Mouse (Mus musculus) testis, adult 2 months (tissue): Measurements from ENCODE around the gene Ifna11. TPM values are rescaled to one million over a fixed set of nuclear protein-coding genes. Genes with fewer than 3 reads are reported as not detected.
A peak's percentile ranks its signal among the peaks of the same experiment; 100 is the strongest.

Source experiments
- H3K27ac ChIP-seq: fragments of 200-500 bp; 2 replicates; pipeline ENCODE4 v1.5.1; 2012; ENCODE audit warnings: low read depth, low read length; ENCODE audit not compliant: control insufficient read depth, insufficient read depth
- H3K27me3 ChIP-seq: fragments of 200-500 bp; 2 replicates; pipeline ENCODE4 v1.6.1; 2012; ENCODE audit warnings: mild to moderate bottlenecking, low read length, moderate library complexity; ENCODE audit not compliant: control insufficient read depth, insufficient read depth
- H3K36me3 ChIP-seq: fragments of 200-500 bp; 2 replicates; pipeline ENCODE4 v1.6.1; 2012; ENCODE audit warnings: mild to moderate bottlenecking, low read length; ENCODE audit not compliant: control insufficient read depth, insufficient read depth
- H3K4me1 ChIP-seq: fragments of 200-500 bp; 2 replicates; pipeline ENCODE4 v1.6.1; 2012; ENCODE audit warnings: low read length; ENCODE audit not compliant: control insufficient read depth, insufficient read depth
- H3K4me3 ChIP-seq: fragments of 200-500 bp; 2 replicates; pipeline ENCODE4 v1.5.1; 2012; ENCODE audit warnings: low read depth, mild to moderate bottlenecking, low read length, moderate library complexity, mixed read lengths; ENCODE audit not compliant: control insufficient read depth
- CTCF ChIP-seq: fragments of 200-500 bp; IDR thresholded peaks from 2 replicates; pipeline ENCODE4 v1.5.1; 2012; ENCODE audit warnings: low read depth, mild to moderate bottlenecking, inconsistent platforms, low read length, moderate library complexity; ENCODE audit not compliant: control insufficient read depth, insufficient read depth, insufficient replicate concordance
- POLR2A ChIP-seq: fragments of 200-500 bp; IDR thresholded peaks from 2 replicates; pipeline ENCODE4 v1.6.1; 2012; ENCODE audit warnings: low read depth, mild to moderate bottlenecking, inconsistent platforms, low read length, moderate library complexity; ENCODE audit not compliant: control insufficient read depth
- polyA plus RNA-seq: library from polyadenylated mRNA; depleted of rRNA; stranded (reverse); fragments of >200 nt; gene quantifications from 2 replicates; pipeline ENCODE4 v1.2.3, GENCODE M21; 2012; rRNA removed

The Ifna11 gene
- polyA plus RNA-seq, 1 experiment = not detected

DNA sequence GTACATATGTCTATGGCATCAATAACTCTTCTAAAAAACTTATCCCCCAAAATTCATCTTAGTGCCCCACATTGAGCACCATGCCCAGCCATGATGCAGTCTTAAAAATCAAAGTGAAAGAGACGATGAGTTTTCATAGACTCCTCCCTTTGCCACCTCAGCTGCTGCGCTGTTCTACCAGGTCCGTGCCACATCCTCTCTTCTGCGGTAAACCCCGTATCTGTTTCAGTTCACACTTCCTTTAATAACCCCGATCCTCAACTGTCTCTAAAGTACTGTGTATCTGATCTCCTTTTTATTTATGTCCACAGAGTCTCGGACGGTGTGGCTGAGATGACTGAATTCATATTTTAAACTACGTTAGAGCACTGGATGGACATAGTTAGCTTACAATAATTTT, 44.8 kb downstream of the Ifna11 start:
- Histone ChIP-seq H3K36me3 (no peaks in the 10 kb centered on the region), H3K27ac (no peak overlapping the region), H3K4me3 (peak overlapping the region; percentile 46), H3K27me3 (no peaks in the 10 kb centered on the region), H3K4me1 (peaks cover 6% of the 10 kb centered on the region)
- TF ChIP-seq CTCF (no peak), POLR2A (no peak)

DNA sequence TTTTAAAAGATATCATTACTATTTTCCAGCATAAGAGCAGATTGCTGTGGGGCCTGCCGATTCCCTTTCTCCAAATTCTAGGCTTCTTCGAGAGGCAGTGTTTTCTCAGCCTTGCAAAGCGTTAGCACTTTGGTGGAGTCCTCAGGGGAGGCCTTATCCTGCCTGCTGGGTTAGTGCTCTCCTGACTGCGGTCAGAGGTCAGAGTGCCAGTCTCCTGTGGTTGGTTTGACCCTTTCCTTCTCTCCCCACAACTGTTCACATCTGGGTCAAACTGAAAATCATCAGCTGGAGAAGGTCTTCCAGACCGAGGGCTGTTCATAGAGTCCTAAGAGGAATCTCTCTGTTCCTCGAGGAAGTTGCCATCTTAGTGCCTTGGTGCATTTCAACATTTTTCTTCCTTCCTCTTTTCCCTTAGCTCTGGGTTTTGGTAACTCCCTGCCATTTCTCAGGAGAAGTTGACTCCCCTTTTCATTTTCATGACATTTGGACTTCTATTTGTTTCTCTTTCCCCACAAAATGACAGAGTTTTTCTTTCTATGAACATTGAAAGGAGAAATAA, 45.3 kb downstream of the Ifna11 start:
- no peaks in the 10 kb centered on the region for H3K36me3 ChIP-seq
- peaks cover 6% of the 10 kb centered on the region for H3K4me1 ChIP-seq
- no peaks in the 10 kb centered on the region for H3K27me3 ChIP-seq
- H3K4me3 ChIP-seq = peak overlapping the region; percentile 5; the same call in 1 of the 2 replicates
- TF ChIP-seq POLR2A (no peak), CTCF (no peak)
- H3K27ac ChIP-seq = no peak overlapping the region

DNA sequence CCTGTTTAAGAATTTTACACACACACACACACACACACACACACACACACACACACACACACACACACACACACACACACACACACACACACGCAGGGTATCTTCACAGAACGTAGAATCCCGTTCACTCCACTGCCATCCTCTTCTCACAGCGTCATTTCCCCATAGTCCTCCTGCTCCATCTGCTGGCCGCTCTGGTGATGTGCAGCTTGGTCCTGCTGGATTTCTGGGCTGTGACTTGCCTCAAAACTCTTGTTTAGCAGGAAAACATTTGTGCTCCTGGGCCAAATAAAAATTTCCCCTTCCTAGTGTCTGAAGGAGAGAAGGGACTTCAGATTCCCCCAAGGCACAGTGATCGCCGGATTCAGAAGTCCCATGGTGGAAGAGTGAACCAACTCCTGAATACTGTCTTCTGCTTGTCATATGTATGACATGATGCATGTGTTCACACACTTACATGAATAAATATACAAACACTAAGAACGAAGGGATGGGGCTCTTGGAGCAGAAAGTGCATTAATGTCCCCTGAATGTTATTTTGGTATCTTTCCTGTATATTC, 47.7 kb downstream of the Ifna11 start:
- no peaks in the 10 kb centered on the region for H3K36me3 ChIP-seq
- peak; percentile 54; the same call in 1 of the 2 replicates for TF ChIP-seq POLR2A
- peak; percentile 93; the same call in 1 of the 2 replicates for TF ChIP-seq CTCF
- H3K4me3 ChIP-seq = peak overlapping the region; percentile 87
- no peaks in the 10 kb centered on the region for H3K27me3 ChIP-seq
- peak overlapping the region; percentile 77; the same call in 1 of the 2 replicates for H3K27ac ChIP-seq
- peaks cover 6% of the 10 kb centered on the region for H3K4me1 ChIP-seq

- peak overlapping the region; percentile 77 for H3K27ac ChIP-seq
- H3K4me1 ChIP-seq = peaks cover 6% of the 10 kb centered on the region
- TF ChIP-seq CTCF = no peak
- TF ChIP-seq POLR2A = peak; percentile 30; the same call in 1 of the 2 replicates
- no peaks in the 10 kb centered on the region for H3K27me3 ChIP-seq
- H3K4me3 ChIP-seq = peak overlapping the region; percentile 87
- no peaks in the 10 kb centered on the region for H3K36me3 ChIP-seq
Measured at GRCm38 (mm10) chr4:88867926-88868911, 48.5 kb downstream of the Ifna11 start.

Other genes with a start within 250 kb of the Ifna11 start
- gene Ifna14, start 248.2 kb upstream of the Ifna11 start, polyA plus RNA-seq = not detected in 2 replicates
- not detected in 2 replicates for gene Ifna9, start 227.6 kb upstream of the Ifna11 start, polyA plus RNA-seq
- not detected in 2 replicates for gene Ifna12, start 216.6 kb upstream of the Ifna11 start, polyA plus RNA-seq
- not detected in 2 replicates for gene C87499, start 185.5 kb upstream of the Ifna11 start, polyA plus RNA-seq
- not detected in 2 replicates for gene Ifna13, start 175.5 kb upstream of the Ifna11 start, polyA plus RNA-seq
- gene Ifna16, start 143.0 kb upstream of the Ifna11 start, polyA plus RNA-seq = not detected in 2 replicates
- not detected in 2 replicates for gene Ifna2, start 136.0 kb upstream of the Ifna11 start, polyA plus RNA-seq
- 0.38 and 0.62 TPM in 2 replicates for gene Ifnab, start 128.6 kb upstream of the Ifna11 start, polyA plus RNA-seq
- 1.1 and 1.7 TPM in 2 replicates for gene Gm26566, start 98.2 kb upstream of the Ifna11 start, polyA plus RNA-seq
- 5.4 TPM in 2 replicates for gene Klhl9, start 97.5 kb upstream of the Ifna11 start, polyA plus RNA-seq
- not detected in 2 replicates for gene Gm13271, start 65.1 kb upstream of the Ifna11 start, polyA plus RNA-seq
- gene Gm13283, start 59.8 kb upstream of the Ifna11 start, polyA plus RNA-seq = not detected in 2 replicates
- gene Gm13290, start 46.1 kb upstream of the Ifna11 start, polyA plus RNA-seq = not detected in 2 replicates
- gene Gm13289, start 43.0 kb upstream of the Ifna11 start, polyA plus RNA-seq = not detected in 2 replicates
- not detected in 2 replicates for gene Gm13272, start 40.1 kb upstream of the Ifna11 start, polyA plus RNA-seq
- gene Ifnz, start 37.8 kb upstream of the Ifna11 start, polyA plus RNA-seq = not detected in 2 replicates
- not detected in 2 replicates for gene Gm13276, start 34.2 kb upstream of the Ifna11 start, polyA plus RNA-seq
- not detected in 2 replicates for gene Gm13277, start 31.3 kb upstream of the Ifna11 start, polyA plus RNA-seq
- gene Gm13278, start 28.4 kb upstream of the Ifna11 start, polyA plus RNA-seq = not detected in 2 replicates
- gene Gm13275, start 25.5 kb upstream of the Ifna11 start, polyA plus RNA-seq = not detected in 2 replicates
- gene Gm13279, start 22.6 kb upstream of the Ifna11 start, polyA plus RNA-seq = not detected in 2 replicates
- gene Gm13285, start 20.3 kb upstream of the Ifna11 start, polyA plus RNA-seq = not detected in 2 replicates
- not detected in 2 replicates for gene Gm13287, start 16.7 kb upstream of the Ifna11 start, polyA plus RNA-seq
- not detected in 2 replicates for gene Gm13288, start 14.4 kb upstream of the Ifna11 start, polyA plus RNA-seq
- gene Ifna7, start 3.7 kb upstream of the Ifna11 start, polyA plus RNA-seq = not detected in 2 replicates
- gene Ifna6, start 7.5 kb downstream of the Ifna11 start, polyA plus RNA-seq = not detected in 2 replicates
- gene Ifna5, start 15.6 kb downstream of the Ifna11 start, polyA plus RNA-seq = not detected in 2 replicates
- not detected in 2 replicates for gene Ifna4, start 21.9 kb downstream of the Ifna11 start, polyA plus RNA-seq
- gene Ifna1, start 30.1 kb downstream of the Ifna11 start, polyA plus RNA-seq = not detected in 2 replicates
- not detected in 2 replicates for gene Ifne, start 60.2 kb downstream of the Ifna11 start, polyA plus RNA-seq